7 mouse cellular contexts compared by ENCODE assay signal in the genomic region with DNA sequence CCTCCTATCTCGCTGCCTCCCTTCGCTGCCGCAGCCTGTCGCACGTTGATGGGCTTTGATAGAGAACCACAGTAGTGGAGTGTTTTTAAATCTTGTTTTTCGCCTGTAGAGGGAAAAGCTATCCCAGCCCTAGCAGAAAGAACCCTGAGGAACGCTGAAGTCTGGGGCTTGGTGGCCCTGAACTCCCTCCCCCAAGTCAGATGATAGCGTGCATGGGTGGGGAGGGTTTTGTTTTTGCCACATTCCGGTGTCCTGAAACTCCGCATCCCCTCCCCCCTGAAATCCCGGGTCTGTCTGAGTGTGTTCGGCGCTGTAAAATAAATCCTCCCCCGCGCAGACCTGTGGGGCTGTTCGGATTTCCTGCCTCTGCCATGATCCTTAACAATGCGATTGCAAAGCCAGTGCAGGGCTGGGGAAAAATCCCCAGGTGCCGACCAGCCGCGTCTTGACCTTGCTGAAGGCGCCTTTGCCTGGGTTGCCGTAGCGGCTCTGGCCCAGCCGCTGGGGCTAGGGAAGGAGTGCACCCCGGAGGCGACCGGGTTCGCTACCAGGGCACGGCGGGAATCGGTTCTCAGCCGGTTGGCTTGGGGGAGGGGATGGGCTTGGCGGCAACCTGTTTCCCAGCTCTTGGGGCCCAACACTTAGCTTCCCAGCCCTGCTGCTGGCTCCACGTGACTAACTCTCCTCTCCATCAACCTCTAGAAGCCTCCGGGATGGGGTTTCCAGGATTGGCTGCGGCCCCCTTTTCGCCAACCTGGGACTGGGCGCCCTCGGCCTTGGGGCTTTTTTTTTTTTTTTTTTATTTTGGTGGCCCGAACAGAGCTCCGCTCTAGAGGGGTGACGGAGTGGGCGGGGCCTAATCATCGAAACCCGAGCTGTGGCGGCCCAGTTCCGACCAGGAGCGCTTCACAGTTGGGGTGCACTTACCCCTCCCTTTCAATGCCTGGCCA. TPM values are rescaled to one million over a fixed set of nuclear protein-coding genes. Genes with fewer than 3 reads are reported as not detected.
DNase-seq lines count a peak whose midpoint lies in the region; ATAC-seq lines count a peak whose summit lies in the region.

No protein-coding gene starts in this region.

- 1% methylated on average over 48 of the region's 48 CpGs for WGBS in intestine, embryonic 15.5 days

- peak overlapping the region; percentile 1; the same call in 1 of the 2 replicates for H3K27ac ChIP-seq in brown adipose tissue, adult 24 weeks (replicated peaks; ENCODE audit: low read depth, low read length)
- peak overlapping the region; percentile 74 for H3K27ac ChIP-seq in intestine, embryonic 15.5 days

- H3K4me3 ChIP-seq in brown adipose tissue, adult 24 weeks (ENCODE audit: insufficient read depth, low read depth, low read length): peak overlapping the region; percentile 61
- H3K4me3 ChIP-seq in intestine, embryonic 15.5 days (replicated peaks): peak overlapping the region; percentile 64

- peak overlapping the region; percentile 69 for H3K9ac ChIP-seq in intestine, embryonic 15.5 days

- intact Hi-C loops in left cerebral cortex, postnatal 25 days (cut with DNase I): loop anchor here (5.0 to 10.0 kb wide), 6 partner anchors 162 to 702 kb away; no protein-coding TSS in a partner anchor

- H3K9me3 ChIP-seq in intestine, embryonic 15.5 days: no peaks in the 10 kb centered on the region

- H3K36me3 ChIP-seq in intestine, embryonic 15.5 days: no peaks in the 10 kb centered on the region

- H3K4me2 ChIP-seq in intestine, embryonic 15.5 days (replicated peaks): peak overlapping the region; percentile 99

- peak; percentile 95 for DNase-seq in R1 (ENCODE audit: low read depth, low spot score)
- peak; percentile 49 to 66 for DNase-seq in left cerebral cortex, postnatal 25 days (ENCODE audit: low spot score in 2 of 2)
- DNase-seq in right cerebral cortex, postnatal 25 days: peak; percentile 61

- H3K4me1 ChIP-seq in brown adipose tissue, adult 24 weeks (ENCODE audit: control insufficient read depth, insufficient read depth, insufficient read length, low read length): peaks cover 4% of the 10 kb centered on the region; the same call in 1 of the 2 replicates
- peaks cover 11% of the 10 kb centered on the region; the same call in 1 of the 2 replicates for H3K4me1 ChIP-seq in intestine, embryonic 15.5 days (replicated peaks)

- peak; percentile 5; the same call in 1 of the 2 replicates for ATAC-seq in frontal cortex, adult (ENCODE audit: low TSS enrichment)
- ATAC-seq in intestine, embryonic 15.5 days: peak; percentile 55
- peak; percentile 24 for ATAC-seq in megakaryocyte progenitor cell, adult 5-6 weeks (replicated peaks; ENCODE audit: poor library complexity)

- 0 out of 2 replicates have a peak, but pooled peaks cover 12% of the 10 kb centered on the region for H3K27me3 ChIP-seq in intestine, embryonic 15.5 days (replicated peaks)

RNA-seq across cellular contexts. Expression of a gene that starts 41.8 kb away (rescaled TPM):
- 9.8 and 10.9 TPM in 2 replicates for polyA plus RNA-seq in brown adipose tissue, adult 24 weeks (2012; ENCODE audit: insufficient read depth, insufficient read length, missing spikeins)
- 22.0 and 25.9 TPM in 2 replicates for polyA plus RNA-seq in intestine, embryonic 15.5 days (2015; fragmentation: Nextera tagmentation; extraction: Ambion mirVana)
- 100 to 1,000 TPM; 134 to 162 TPM for total RNA-seq in left cerebral cortex, postnatal 25 days (2021)
- total RNA-seq in megakaryocyte progenitor cell, adult 5-6 weeks (2015): not detected in 2 replicates
- not detected in 2 replicates for total RNA-seq in megakaryocyte progenitor cell, adult 5-6 weeks (2017)

Comparison
In these comparisons a context has a peak if more than half of its experiments do, and no peak if none do; other contexts are left out.
1. Peak in every context shown above with its lines: DNase-seq, ATAC-seq, H3K4me3 ChIP-seq and H3K27ac ChIP-seq.
2. ATAC-seq: peak in every context shown above with its lines; median percentile 55 in intestine, embryonic 15.5 days; 24 in megakaryocyte progenitor cell, adult 5-6 weeks; 5 in frontal cortex, adult.
3. RNA of a gene that starts 41.8 kb away (total RNA-seq): 134 to 162 TPM in left cerebral cortex, postnatal 25 days; not detected in megakaryocyte progenitor cell, adult 5-6 weeks; every median in the first group is over 100 times any median in the second.